Mouse (Mus musculus): Measurements from ENCODE around the gene Prg4. TPM values are rescaled to one million over a fixed set of nuclear protein-coding genes. Genes with fewer than 3 reads are reported as not detected.

The Prg4 gene
- total RNA-seq (2014; rRNA removed) (0.71 and 12.9 TPM in 2 replicates), polyA plus RNA-seq (2015; fragmentation: Nextera tagmentation; extraction: Ambion mirVana) (1.4 and 2.0 TPM in 2 replicates)

DNA sequence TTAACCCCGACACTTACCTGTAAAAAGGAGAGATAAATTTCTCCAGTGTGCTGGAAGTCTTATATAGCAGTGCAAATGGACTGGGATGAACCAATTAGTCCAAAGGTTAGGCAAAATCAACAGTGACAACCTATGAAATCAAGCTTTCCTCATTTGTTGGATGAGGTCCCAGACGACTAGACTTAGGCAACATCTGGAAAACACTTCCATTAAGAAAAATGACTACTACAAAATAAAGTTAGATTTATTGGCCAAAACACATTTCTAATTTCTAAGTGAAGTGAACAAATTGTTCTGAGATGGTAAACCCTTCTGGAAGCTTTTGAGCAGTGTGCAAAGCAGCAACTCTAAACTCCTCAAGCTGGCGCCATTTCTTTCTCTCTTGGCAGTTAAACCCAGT, at the start of gene Prg4:
TSS of gene Prg4 (minus strand) at position 34 of the 400 bp plus-strand sequence.
- no peaks in the 10 kb centered on the region for H3K27me3 ChIP-seq (ENCODE audit: insufficient read depth, low read length)
- no peaks in the 10 kb centered on the region for H3K4me1 ChIP-seq (ENCODE audit: insufficient read depth, low read length)
- no peaks in the 10 kb centered on the region for H3K36me3 ChIP-seq (ENCODE audit: insufficient read depth, low read length)
- no peak within 1 kb of the TSS for H3K4me3 ChIP-seq (ENCODE audit: low read depth, low read length)
- no peak for TF ChIP-seq CTCF (IDR thresholded peaks at IDR 0.05)
- no peak within 1 kb of the TSS for H3K4me2 ChIP-seq (ENCODE audit: low read depth, low read length, poor library complexity, severe bottlenecking)
- H3K9ac ChIP-seq (replicated peaks; ENCODE audit: low read length, poor library complexity, severe bottlenecking) = no peak within 1 kb of the TSS
- H3K9me3 ChIP-seq (ENCODE audit: low read length) = no peaks in the 10 kb centered on the region
- H3K27ac ChIP-seq (ENCODE audit: low read depth, low read length) = no peak within 1 kb of the TSS
- 92% methylated on average over 3 of the region's 3 CpGs for WGBS
- DNase-seq (ENCODE audit: low spot score) (no peak), ATAC-seq (ENCODE audit: low FRiP score) (no peak)

DNA sequence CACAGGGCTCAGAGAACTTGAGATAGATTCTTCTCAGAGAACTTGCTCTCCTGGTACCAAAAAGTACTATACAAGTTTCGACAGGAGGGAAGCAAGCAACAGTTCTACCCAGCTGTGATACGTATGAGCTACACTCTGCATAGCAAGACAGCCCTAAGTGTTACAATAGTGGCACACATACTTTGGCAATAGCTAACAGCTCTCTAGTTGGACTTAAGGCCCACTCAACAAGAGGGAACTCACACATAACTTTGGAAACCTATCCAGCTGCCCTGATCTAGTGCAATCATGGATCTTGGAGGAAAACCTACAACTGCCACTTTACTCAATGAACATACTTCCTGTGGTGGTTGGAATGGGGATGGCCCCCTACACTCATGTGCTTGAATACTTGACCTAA, 47.1 kb upstream of the Prg4 start:
- Histone ChIP-seq H3K27ac (ENCODE audit: low read depth, low read length) (no peak overlapping the region), H3K9ac (replicated peaks; ENCODE audit: low read length, poor library complexity, severe bottlenecking) (no peak overlapping the region), H3K4me1 (ENCODE audit: insufficient read depth, low read length) (no peaks in the 10 kb centered on the region), H3K4me3 (ENCODE audit: low read depth, low read length) (no peak overlapping the region), H3K27me3 (ENCODE audit: insufficient read depth, low read length) (no peaks in the 10 kb centered on the region), H3K36me3 (ENCODE audit: insufficient read depth, low read length) (no peaks in the 10 kb centered on the region), H3K9me3 (ENCODE audit: low read length) (no peaks in the 10 kb centered on the region), H3K4me2 (ENCODE audit: low read depth, low read length, poor library complexity, severe bottlenecking) (no peak overlapping the region)
- WGBS = 93% methylated on average over 2 of the region's 2 CpGs
- DNase-seq (ENCODE audit: low spot score) (no peak), ATAC-seq (ENCODE audit: low FRiP score) (no peak)
- no peak for TF ChIP-seq CTCF (IDR thresholded peaks at IDR 0.05)

DNA sequence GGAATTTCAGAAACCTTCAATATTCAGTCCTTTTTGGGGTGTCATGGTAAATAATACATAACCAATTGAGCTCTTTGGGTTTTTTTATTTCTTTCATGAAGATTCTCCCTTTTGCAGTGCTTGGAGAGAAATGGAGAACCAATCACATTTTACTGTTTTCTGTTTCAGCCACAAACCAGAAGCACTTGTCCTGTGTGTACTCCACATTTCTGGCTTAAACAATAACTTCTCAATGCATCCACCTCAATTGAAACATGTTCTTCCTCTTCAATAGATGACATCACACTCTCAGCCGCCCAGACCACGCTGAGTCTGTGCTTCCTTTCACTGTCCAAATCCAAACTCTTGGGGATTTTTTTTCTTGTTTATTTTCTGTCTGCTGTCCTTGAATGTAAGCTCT, 39.8 kb upstream of the Prg4 start:
- DNase-seq (ENCODE audit: low spot score) (no peak), ATAC-seq (ENCODE audit: low FRiP score) (no peak)
- no peaks in the 10 kb centered on the region for H3K27me3 ChIP-seq (ENCODE audit: insufficient read depth, low read length)
- H3K36me3 ChIP-seq (ENCODE audit: insufficient read depth, low read length) = no peaks in the 10 kb centered on the region
- no peak overlapping the region for H3K4me2 ChIP-seq (ENCODE audit: low read depth, low read length, poor library complexity, severe bottlenecking)
- H3K4me1 ChIP-seq (ENCODE audit: insufficient read depth, low read length) = no peaks in the 10 kb centered on the region
- no peak overlapping the region for H3K27ac ChIP-seq (ENCODE audit: low read depth, low read length)
- H3K9ac ChIP-seq (replicated peaks; ENCODE audit: low read length, poor library complexity, severe bottlenecking) = no peak overlapping the region
- TF ChIP-seq CTCF (IDR thresholded peaks at IDR 0.05) = no peak
- no peak overlapping the region for H3K4me3 ChIP-seq (ENCODE audit: low read depth, low read length)
- 67% methylated on average over 2 of the region's 2 CpGs for WGBS
- no peaks in the 10 kb centered on the region for H3K9me3 ChIP-seq (ENCODE audit: low read length)

DNA sequence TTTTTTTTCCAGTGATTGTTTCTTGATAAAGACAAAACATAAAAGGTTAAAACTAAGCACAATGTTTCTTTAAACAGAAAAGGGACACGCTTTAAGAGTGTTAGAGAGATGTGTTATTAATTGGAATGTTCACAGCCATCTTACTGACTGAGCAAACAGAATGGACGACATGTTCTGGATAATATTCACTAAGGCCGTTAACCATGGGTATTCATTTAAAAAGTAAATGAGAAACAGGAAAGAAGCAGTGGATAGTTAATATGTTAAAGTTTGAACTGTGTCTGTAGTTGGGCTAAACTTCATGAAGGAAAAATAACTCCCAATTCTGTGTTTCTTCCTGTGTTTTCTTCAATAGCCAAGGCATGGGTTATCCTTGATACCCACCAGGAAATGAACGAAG, 37.4 kb upstream of the Prg4 start:
- 87% methylated on average over 4 of the region's 4 CpGs for WGBS
- no peak for TF ChIP-seq CTCF (IDR thresholded peaks at IDR 0.05)

DNA sequence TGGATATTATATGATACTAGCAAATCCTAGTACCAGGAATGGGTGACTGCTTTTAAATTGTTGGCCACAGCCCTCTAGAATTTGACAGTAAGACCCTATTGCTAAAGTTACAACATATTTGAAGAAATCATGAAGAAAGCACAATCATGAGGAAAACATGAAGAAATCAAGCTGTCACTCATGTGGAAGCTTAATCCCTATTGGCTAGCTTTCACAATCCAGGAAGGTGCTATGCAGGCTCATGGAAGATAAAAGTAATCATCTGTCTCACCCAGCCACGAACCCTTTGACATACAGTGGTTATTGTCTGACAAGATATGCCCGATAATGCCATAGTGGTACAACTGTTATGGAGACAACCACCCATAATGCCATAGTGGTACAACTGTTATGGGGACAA, 32.2 kb upstream of the Prg4 start:
- Histone ChIP-seq H3K27ac (ENCODE audit: low read depth, low read length) (no peak overlapping the region), H3K4me1 (ENCODE audit: insufficient read depth, low read length) (no peaks in the 10 kb centered on the region), H3K27me3 (ENCODE audit: insufficient read depth, low read length) (no peaks in the 10 kb centered on the region), H3K4me2 (ENCODE audit: low read depth, low read length, poor library complexity, severe bottlenecking) (no peak overlapping the region), H3K4me3 (ENCODE audit: low read depth, low read length) (no peak overlapping the region), H3K9me3 (ENCODE audit: low read length) (peaks cover 3% of the 10 kb centered on the region; the same call in 1 of the 2 replicates), H3K9ac (replicated peaks; ENCODE audit: low read length, poor library complexity, severe bottlenecking) (no peak overlapping the region), H3K36me3 (ENCODE audit: insufficient read depth, low read length) (no peaks in the 10 kb centered on the region)
- DNase-seq (ENCODE audit: low spot score) (no peak), ATAC-seq (ENCODE audit: low FRiP score) (no peak)
- TF ChIP-seq CTCF (IDR thresholded peaks at IDR 0.05) = no peak
- 82% methylated on average over 2 of the region's 2 CpGs for WGBS

More for the DNA sequence above, 37.4 kb upstream of the Prg4 start:
- Histone ChIP-seq H3K4me1 (ENCODE audit: insufficient read depth, low read length) (no peaks in the 10 kb centered on the region), H3K36me3 (ENCODE audit: insufficient read depth, low read length) (no peaks in the 10 kb centered on the region), H3K9ac (replicated peaks; ENCODE audit: low read length, poor library complexity, severe bottlenecking) (no peak overlapping the region), H3K4me3 (ENCODE audit: low read depth, low read length) (no peak overlapping the region), H3K27ac (ENCODE audit: low read depth, low read length) (no peak overlapping the region), H3K27me3 (ENCODE audit: insufficient read depth, low read length) (no peaks in the 10 kb centered on the region), H3K4me2 (ENCODE audit: low read depth, low read length, poor library complexity, severe bottlenecking) (no peak overlapping the region), H3K9me3 (ENCODE audit: low read length) (peaks cover 2% of the 10 kb centered on the region; the same call in 1 of the 2 replicates)
- DNase-seq (ENCODE audit: low spot score) = no peak
- ATAC-seq (ENCODE audit: low FRiP score) = no peak

DNA sequence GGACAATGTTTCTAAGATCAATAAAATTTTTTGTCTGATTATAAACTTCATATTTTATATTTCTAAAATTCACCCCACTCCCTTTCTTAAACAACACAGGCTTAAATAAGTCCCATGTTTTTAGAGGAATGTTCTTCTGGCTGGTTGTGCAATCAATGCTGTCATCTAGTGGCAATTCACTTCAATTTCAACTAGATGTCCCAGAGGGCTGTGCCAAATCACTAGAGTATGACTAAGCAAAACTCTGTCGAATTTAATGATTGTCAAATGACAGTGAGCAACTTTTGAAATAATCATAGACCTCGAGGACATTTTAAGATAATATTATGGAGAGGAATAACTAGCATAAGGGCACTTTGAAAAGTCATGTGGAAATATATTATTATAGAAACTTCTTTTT, 31.7 kb upstream of the Prg4 start:
- Histone ChIP-seq H3K4me1 (ENCODE audit: insufficient read depth, low read length) (no peaks in the 10 kb centered on the region), H3K4me2 (ENCODE audit: low read depth, low read length, poor library complexity, severe bottlenecking) (no peak overlapping the region), H3K27ac (ENCODE audit: low read depth, low read length) (no peak overlapping the region), H3K9me3 (ENCODE audit: low read length) (peaks cover 3% of the 10 kb centered on the region; the same call in 1 of the 2 replicates), H3K27me3 (ENCODE audit: insufficient read depth, low read length) (no peaks in the 10 kb centered on the region), H3K4me3 (ENCODE audit: low read depth, low read length) (no peak overlapping the region), H3K9ac (replicated peaks; ENCODE audit: low read length, poor library complexity, severe bottlenecking) (no peak overlapping the region), H3K36me3 (ENCODE audit: insufficient read depth, low read length) (no peaks in the 10 kb centered on the region)
- peak; percentile 43 for TF ChIP-seq CTCF (IDR thresholded peaks at IDR 0.05)
- ATAC-seq (ENCODE audit: low FRiP score) (no peak), DNase-seq (ENCODE audit: low spot score) (peak; percentile 17)
- WGBS = 74% methylated on average over 2 of the region's 2 CpGs

Measured in midbrain, postnatal 0 days (tissue).